Mouse (Mus musculus) MEL (cell line): ENCODE results near the gene Med4. TPM values are rescaled to one million over a fixed set of nuclear protein-coding genes. Genes with fewer than 3 reads are reported as not detected.

Source experiments
- DNase-seq: peaks from one replicate; pipeline ENCODE4 v3.0.0; 2011; ENCODE audit warnings: low read depth, low spot score
- H3K27ac ChIP-seq: 2 replicates; pipeline ENCODE4 v1.5.1; 2012; ENCODE audit warnings: low read depth, mild to moderate bottlenecking, control low read depth, low read length, moderate library complexity; ENCODE audit not compliant: control insufficient read depth
- H3K27me3 ChIP-seq, 2 experiments: fragments of 150-350 bp in 1 of 2; sonication (generic) in 1 of 2; 2 replicates each; pipeline ENCODE4 v1.6.1; 2012; ENCODE audit warnings: low read length in 2 of 2, mild to moderate bottlenecking in 2 of 2, improper control_type of control experiment in 1 of 2, moderate library complexity in 1 of 2; ENCODE audit not compliant: insufficient read depth in 2 of 2, control insufficient read depth in 1 of 2
- H3K36me3 ChIP-seq, 2 experiments: 2 replicates each; pipeline ENCODE4 v1.6.1; 2012 to 2014; ENCODE audit warnings: low read length in 2 of 2, improper control_type of control experiment in 1 of 2, inconsistent platforms in 1 of 2, mild to moderate bottlenecking in 1 of 2; ENCODE audit not compliant: insufficient read depth in 2 of 2, control insufficient read depth in 1 of 2
- H3K4me1 ChIP-seq, 2 experiments: fragments of 150-350 bp in 1 of 2; sonication (generic) in 1 of 2; 2 replicates each; pipeline ENCODE4 v1.6.1; 2012; ENCODE audit warnings: low read length in 2 of 2, improper control_type of control experiment in 1 of 2, mild to moderate bottlenecking in 1 of 2; ENCODE audit not compliant: insufficient read depth in 2 of 2, control insufficient read depth in 1 of 2
- H3K4me3 ChIP-seq, 2 experiments: fragments of 150-350 bp in 1 of 2; sonication (generic) in 1 of 2; 2 replicates each; pipeline ENCODE4 v1.5.1; 2012; ENCODE audit warnings: low read depth in 2 of 2, low read length in 2 of 2, mild to moderate bottlenecking in 2 of 2, moderate library complexity in 2 of 2, control low read depth in 1 of 2, improper control_type of control experiment in 1 of 2; ENCODE audit not compliant: control insufficient read depth in 1 of 2, insufficient read depth in 1 of 2
- H3K79me2 ChIP-seq: 2 replicates; pipeline ENCODE4 v1.6.1; 2012; ENCODE audit warnings: mild to moderate bottlenecking, low read length, moderate library complexity; ENCODE audit not compliant: control insufficient read depth, poor library complexity, insufficient read depth
- H3K9ac ChIP-seq: 2 replicates; pipeline ENCODE4 v1.6.1; 2012; ENCODE audit warnings: low read depth, mild to moderate bottlenecking, control low read depth, low read length, moderate library complexity; ENCODE audit not compliant: control insufficient read depth, poor library complexity, severe bottlenecking
- H3K9me3 ChIP-seq: fragments of 150-350 bp; sonication (generic); replicated peaks from 2 replicates; pipeline ENCODE4 v1.6.1; 2012; ENCODE audit warnings: mild to moderate bottlenecking, low read length, improper control_type of control experiment, moderate library complexity; ENCODE audit not compliant: insufficient read depth
- CHD2 ChIP-seq: IDR thresholded peaks from 2 replicates; pipeline ENCODE4 v1.6.1; 2011; ENCODE audit warnings: low read length, improper control_type of control experiment
- E2F4 ChIP-seq: IDR thresholded peaks from 2 replicates; pipeline ENCODE4 v1.6.1; 2011; ENCODE audit warnings: low read depth, low read length, improper control_type of control experiment, borderline replicate concordance
- ELF1 ChIP-seq: IDR thresholded peaks from 2 replicates; pipeline ENCODE4 v1.6.1; 2014; ENCODE audit warnings: low read depth, mild to moderate bottlenecking, inconsistent platforms, low read length, improper control_type of control experiment, moderate library complexity
- EP300 ChIP-seq, 2 experiments: IDR thresholded peaks; 2 replicates each; pipeline ENCODE4 v1.6.1; 2011; ENCODE audit warnings: improper control_type of control experiment in 2 of 2, low read length in 2 of 2, low read depth in 1 of 2, mild to moderate bottlenecking in 1 of 2
- GABPA ChIP-seq: IDR thresholded peaks from 2 replicates; pipeline ENCODE4 v1.6.1; 2012; ENCODE audit warnings: low read depth, mild to moderate bottlenecking, inconsistent platforms, low read length, improper control_type of control experiment, moderate library complexity
- MEF2A ChIP-seq: IDR thresholded peaks from 2 replicates; pipeline ENCODE4 v1.6.1; 2014; ENCODE audit warnings: low read depth, mild to moderate bottlenecking, inconsistent platforms, low read length, improper control_type of control experiment; ENCODE audit not compliant: poor library complexity, insufficient replicate concordance, severe bottlenecking; ENCODE audit errors: extremely low read depth
- MYB ChIP-seq: IDR thresholded peaks from 2 replicates; pipeline ENCODE4 v1.6.1; 2011; ENCODE audit warnings: mild to moderate bottlenecking, low read depth, low read length, improper control_type of control experiment
- MYC ChIP-seq: IDR thresholded peaks from 2 replicates; pipeline ENCODE4 v1.6.1; 2011; ENCODE audit warnings: low read depth, mild to moderate bottlenecking, low read length, improper control_type of control experiment, moderate library complexity
- NELFE ChIP-seq: IDR thresholded peaks from 2 replicates; pipeline ENCODE4 v1.6.1; 2011; ENCODE audit warnings: low read depth, low read length, improper control_type of control experiment
- POLR2AphosphoS5 ChIP-seq: IDR thresholded peaks from 2 replicates; pipeline ENCODE4 v1.6.1; 2012; ENCODE audit warnings: low read depth, borderline replicate concordance, mild to moderate bottlenecking, inconsistent platforms, low read length, moderate library complexity, mixed read lengths
- TCF12 ChIP-seq: IDR thresholded peaks from 2 replicates; pipeline ENCODE4 v1.6.1; 2014; ENCODE audit warnings: low read depth, mild to moderate bottlenecking, inconsistent platforms, low read length, improper control_type of control experiment, moderate library complexity
- ZKSCAN1 ChIP-seq: IDR thresholded peaks from 2 replicates; pipeline ENCODE4 v1.6.1; 2012; ENCODE audit warnings: low read depth, mild to moderate bottlenecking, inconsistent platforms, low read length, improper control_type of control experiment, moderate library complexity
- ZMIZ1 ChIP-seq: IDR thresholded peaks from 2 replicates; pipeline ENCODE4 v1.6.1; 2012; ENCODE audit warnings: low read depth, mild to moderate bottlenecking, inconsistent platforms, low read length, improper control_type of control experiment, moderate library complexity
- polyA plus RNA-seq, 2 experiments: library from polyadenylated mRNA; stranded (reverse) in 1 of 2; unstranded in 1 of 2; fragments of >175 nt in 1 of 2; fragments of >200 nt in 1 of 2; gene quantifications; 2 replicates each; pipeline versions ENCODE4 v1.2.1 to v1.2.4; 2012; ENCODE audit warnings: low replicate concordance in 2 of 2, low read depth in 1 of 2; ENCODE audit not compliant: insufficient read length in 2 of 2, insufficient read depth in 1 of 2, missing spikeins in 1 of 2
- total RNA-seq: library from RNA; depleted of rRNA; stranded (reverse); fragments of 300-350 nt; gene quantifications from 2 replicates; pipeline ENCODE4 v1.2.3, GENCODE M21; 2012

Med4 gene
- total and polyA plus RNA-seq, 3 experiments, result 62.2 to 69.2 TPM; not detected in 1

DNA sequence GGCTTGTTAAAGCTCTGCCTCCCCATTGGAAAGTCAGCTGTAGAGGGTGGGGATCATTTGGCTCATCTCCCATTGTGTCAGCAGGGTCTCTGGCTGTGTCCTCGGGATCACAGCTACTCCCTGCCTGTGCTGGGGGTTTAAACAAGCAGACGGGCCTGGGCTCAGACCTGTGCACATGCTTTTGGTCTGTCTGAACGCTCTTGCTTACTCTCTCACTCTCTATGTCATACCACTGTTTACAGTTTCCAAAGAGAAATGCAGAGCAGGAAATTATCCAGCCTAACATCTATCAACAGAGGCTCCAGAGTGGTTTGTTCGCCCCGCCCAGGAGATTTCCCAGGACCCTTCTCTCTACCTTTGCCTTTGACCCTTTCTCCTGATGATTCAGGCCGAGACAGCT, 8.1 kb upstream of the Med4 start:
- Histone ChIP-seq H3K36me3 (peaks cover 0 to 2% of the 10 kb centered on the region in 2 experiments; a peak in 2 of 4 replicates), H3K79me2 (no peaks in the 10 kb centered on the region), H3K27me3 (peaks cover 0 to 2% of the 10 kb centered on the region in 2 experiments; a peak in 1 of 4 replicates), H3K9me3 (no peaks in the 10 kb centered on the region), H3K4me1 (peaks cover 3 to 7% of the 10 kb centered on the region in 2 experiments; a peak in 3 of 4 replicates), H3K27ac (no peak overlapping the region), H3K9ac (no peak overlapping the region), H3K4me3 (no peak overlapping the region)
- TF ChIP-seq GABPA (no peak), MEF2A (no peak), ELF1 (no peak), CHD2 (no peak), ZKSCAN1 (no peak), POLR2AphosphoS5 (no peak), ZMIZ1 (no peak), MYC (no peak)
- DNase-seq, result no peak

DNA sequence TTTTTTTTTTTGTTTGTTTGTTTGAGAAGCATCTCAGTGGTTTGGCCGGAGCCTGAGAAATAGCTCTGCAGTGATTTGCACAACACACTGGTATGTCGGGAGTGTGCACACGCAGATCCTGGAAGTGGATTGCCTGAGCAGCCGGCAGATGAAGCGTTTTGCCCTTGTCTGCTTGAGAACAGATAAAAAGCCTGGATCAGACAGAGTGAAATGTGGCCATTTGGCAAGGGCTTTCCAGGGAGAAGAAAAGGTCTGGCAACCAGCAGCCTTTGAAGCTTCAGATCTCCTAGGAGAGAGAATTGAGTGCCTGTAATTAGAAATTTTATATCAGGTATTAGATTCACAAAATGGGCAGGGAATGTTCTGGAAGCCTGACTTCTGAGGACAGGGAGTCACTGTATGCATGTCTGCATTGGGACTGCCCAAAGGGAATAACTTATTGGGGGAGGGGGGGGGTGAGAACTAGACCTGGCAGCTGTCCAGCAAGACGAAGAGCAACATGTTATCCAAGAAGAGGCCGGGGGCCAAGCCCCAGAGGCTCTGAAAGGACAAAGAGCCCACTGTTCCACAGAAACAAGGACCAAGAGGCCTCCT, 7.1 kb upstream of the Med4 start:
- DNase-seq, result no peak
- Histone ChIP-seq H3K9ac (no peak overlapping the region), H3K4me3 (no peak overlapping the region), H3K79me2 (no peaks in the 10 kb centered on the region), H3K4me1 (peaks cover 3 to 11% of the 10 kb centered on the region in 2 experiments; a peak in 3 of 4 replicates), H3K27ac (no peak overlapping the region), H3K9me3 (no peaks in the 10 kb centered on the region), H3K27me3 (peaks cover 0 to 2% of the 10 kb centered on the region in 2 experiments; a peak in 1 of 4 replicates), H3K36me3 (peaks cover 0 to 2% of the 10 kb centered on the region in 2 experiments; a peak in 2 of 4 replicates)
- TF ChIP-seq TCF12, result no peak
- TF ChIP-seq MYB, result no peak
- TF ChIP-seq NELFE, result no peak
- no peak for TF ChIP-seq EP300 (IDR thresholded peaks at IDR 0.05; ENCODE audit: low read depth in 1 of 2, low read length in 2 of 2)
- no peak for TF ChIP-seq E2F4
